Mouse (Mus musculus) limb, embryonic 12.5 days (tissue): Measurements from ENCODE around the gene Vmn1r117. TPM values are rescaled to one million over a fixed set of nuclear protein-coding genes. Genes with fewer than 3 reads are reported as not detected.
"Not testable (repeated sequence)": the region's sequence is repeated elsewhere in the genome, so short reads cannot be mapped to it uniquely, and the experiment has no call there.

Experiments used
- ATAC-seq: fragments of 200-750 bp; cut with Nextera tagmentation; 2 replicates; pipeline ENCODE4 v1.8.0; 2017; ENCODE audit warnings: low read depth, moderate TSS enrichment; ENCODE audit not compliant: insufficient number of reproducible peaks, insufficient read depth, low FRiP score, low TSS enrichment
- H3K27ac ChIP-seq: fragments of 300-500 bp; sonication (generic); 2 replicates; pipeline ENCODE4 v1.5.1; 2016; ENCODE audit warnings: mild to moderate bottlenecking, moderate library complexity
- H3K27me3 ChIP-seq: fragments of 300-500 bp; sonication (generic); 2 replicates; pipeline ENCODE4 v1.6.1; 2016; ENCODE audit warnings: mild to moderate bottlenecking, moderate library complexity
- H3K36me3 ChIP-seq: fragments of 300-500 bp; sonication (generic); 2 replicates; pipeline ENCODE4 v1.6.1; 2016; ENCODE audit warnings: mild to moderate bottlenecking, moderate library complexity
- H3K4me1 ChIP-seq: fragments of 300-500 bp; sonication (generic); replicated peaks from 2 replicates; pipeline ENCODE4 v1.6.1; 2016
- H3K4me2 ChIP-seq: fragments of 300-500 bp; sonication (generic); 2 replicates; pipeline ENCODE4 v1.6.1; 2016; ENCODE audit warnings: mild to moderate bottlenecking, moderate library complexity
- H3K4me3 ChIP-seq: fragments of 300-500 bp; sonication (generic); replicated peaks from 2 replicates; pipeline ENCODE4 v1.5.1; 2016; ENCODE audit warnings: mild to moderate bottlenecking
- H3K9ac ChIP-seq: fragments of 300-500 bp; sonication (generic); replicated peaks from 2 replicates; pipeline ENCODE4 v1.6.1; 2016; ENCODE audit warnings: mild to moderate bottlenecking, moderate library complexity
- H3K9me3 ChIP-seq: fragments of 300-500 bp; sonication (generic); 2 replicates; pipeline ENCODE4 v1.6.1; 2016; ENCODE audit warnings: mild to moderate bottlenecking, moderate library complexity
- WGBS: fragments of 180-500 bp; shearing (Covaris S2); methylation state at CpG from one replicate; pipeline ENCODE4 v1.1.7; 2016; 5-methylcytosine and 5-hydroxymethylcytosine counted together
- polyA plus RNA-seq: library from polyadenylated mRNA; unstranded; fragments of >200 nt; fragmentation: Nextera tagmentation; extraction: Ambion mirVana; gene quantifications from 2 replicates; pipeline ENCODE4 v1.2.1, GENCODE M21; 2016

Gene Vmn1r117
- not detected in 2 replicates for polyA plus RNA-seq

DNA sequence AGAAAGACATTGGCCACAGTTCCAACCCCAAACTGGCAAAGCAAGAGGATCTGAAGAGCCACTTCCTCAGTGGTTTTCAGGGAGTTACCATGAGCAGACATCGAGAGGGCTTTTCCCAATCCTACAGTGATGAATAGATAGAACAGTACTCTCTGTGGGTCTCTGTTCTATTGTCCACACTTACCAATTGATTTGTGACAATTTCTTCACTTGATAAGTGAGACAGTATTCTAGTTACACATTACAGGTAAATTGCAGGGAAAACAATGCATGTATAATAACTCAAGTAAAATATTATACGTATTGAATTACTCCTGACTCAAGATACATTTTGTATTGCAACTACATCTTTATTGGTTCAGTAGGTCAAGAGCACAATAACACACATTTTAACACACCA, at the start of gene Vmn1r117:
Gene Vmn1r117, minus strand, starts transcription at position 101 of the 400 bp plus-strand sequence.
- H3K36me3 ChIP-seq, H3K4me3 ChIP-seq, H3K4me2 ChIP-seq, H3K9me3 ChIP-seq, H3K9ac ChIP-seq, H3K4me1 ChIP-seq, H3K27me3 ChIP-seq, H3K27ac ChIP-seq, ATAC-seq: not testable (repeated sequence)
- WGBS: no CpG with 5 or more reads among the region's 2 CpGs

DNA sequence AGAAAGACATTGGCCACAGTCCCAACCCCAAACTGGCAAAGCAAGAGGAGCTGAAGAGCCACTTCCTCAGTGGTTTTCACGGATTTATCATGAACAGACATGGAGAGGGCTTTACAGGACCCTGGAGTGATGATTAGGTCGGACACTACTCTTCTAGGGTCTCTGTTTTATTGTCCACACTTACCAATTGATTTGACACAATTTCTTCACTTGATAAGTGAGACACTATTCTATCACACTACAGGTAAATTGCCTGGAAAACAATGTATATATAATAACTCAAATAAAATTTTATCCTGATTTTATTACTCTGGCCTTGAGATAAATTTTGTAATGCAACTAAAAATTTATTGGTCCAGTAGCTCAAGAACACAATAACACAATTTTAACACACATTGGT, 28.3 kb upstream of the Vmn1r117 start, which contains the start of gene Vmn1r118:
Gene Vmn1r118, minus strand, starts transcription at position 101 of the 400 bp plus-strand sequence.
- not testable (repeated sequence) for H3K4me2 ChIP-seq, H3K27me3 ChIP-seq, H3K4me3 ChIP-seq, H3K9me3 ChIP-seq, H3K9ac ChIP-seq, H3K27ac ChIP-seq, H3K36me3 ChIP-seq, H3K4me1 ChIP-seq, ATAC-seq
- no CpG with 5 or more reads among the region's 2 CpGs for WGBS

DNA sequence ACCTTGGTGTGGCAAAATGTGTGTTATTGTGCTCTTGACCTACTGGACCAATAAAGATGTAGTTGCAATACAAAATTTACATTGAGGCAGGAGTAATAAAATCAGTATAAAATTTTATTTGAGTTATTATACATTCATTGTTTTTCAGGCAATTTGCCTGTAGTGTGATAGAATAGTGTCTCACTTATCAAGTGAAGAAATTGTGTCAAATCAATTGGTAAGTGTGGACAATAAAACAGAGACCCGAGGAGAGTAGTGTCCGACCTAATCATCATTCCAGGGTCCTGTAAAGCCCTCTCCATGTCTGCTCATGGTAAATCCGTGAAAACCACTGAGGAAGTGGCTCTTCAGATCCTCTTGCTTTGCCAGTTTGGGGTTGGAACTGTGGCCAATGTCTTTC, 12.0 kb downstream of the Vmn1r117 start, which contains the start of gene Vmn1r116:
Gene Vmn1r116, plus strand, starts transcription at position 301 of the 400 bp plus-strand sequence.
- H3K4me2 ChIP-seq, H3K4me3 ChIP-seq, H3K9me3 ChIP-seq, H3K27ac ChIP-seq, H3K27me3 ChIP-seq, H3K9ac ChIP-seq, H3K36me3 ChIP-seq, H3K4me1 ChIP-seq, ATAC-seq: not testable (repeated sequence)
- 67% methylated on average over 3 of the region's 3 CpGs for WGBS

DNA sequence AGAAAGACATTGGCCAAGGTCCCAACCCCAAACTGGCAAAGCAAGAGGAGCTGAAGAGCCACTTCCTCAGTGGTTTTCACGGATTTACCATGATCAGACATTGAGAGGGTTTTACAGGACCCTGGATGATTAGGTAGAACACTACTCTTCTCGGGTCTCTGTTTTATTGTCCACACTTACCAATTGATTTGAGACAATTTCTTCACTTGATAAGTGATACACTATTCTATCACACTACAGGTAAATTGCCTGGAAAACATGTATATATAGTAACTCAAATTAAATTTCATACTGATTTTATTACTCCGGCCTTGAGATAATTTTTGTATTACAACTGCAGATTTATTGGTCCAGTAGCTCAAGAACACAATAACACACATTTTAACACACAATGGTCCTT, 39.0 kb downstream of the Vmn1r117 start, which contains the start of gene Vmn1r115:
Gene Vmn1r115, minus strand, starts transcription at position 101 of the 400 bp plus-strand sequence.
- H3K9me3 ChIP-seq, H3K36me3 ChIP-seq, H3K27me3 ChIP-seq, H3K9ac ChIP-seq, ATAC-seq, H3K4me3 ChIP-seq, H3K4me2 ChIP-seq, H3K4me1 ChIP-seq, H3K27ac ChIP-seq: not testable (repeated sequence)
- whole genome bisulfite sequencing: 100% methylated on average over 1 of the region's 3 CpGs

Other genes with a start within 250 kb of the Vmn1r117 start
- not detected in 2 replicates for gene Vmn1r107, start 215.2 kb downstream of the Vmn1r117 start, polyA plus RNA-seq
- not detected in 2 replicates for gene Vmn1r111, start 180.9 kb downstream of the Vmn1r117 start, polyA plus RNA-seq
- gene Gm10668, start 153.5 kb downstream of the Vmn1r117 start, polyA plus RNA-seq: not detected in 2 replicates
- not detected in 2 replicates for gene Vmn1r112, start 112.9 kb downstream of the Vmn1r117 start, polyA plus RNA-seq
- gene Vmn1r113, start 96.8 kb downstream of the Vmn1r117 start, polyA plus RNA-seq: not detected in 2 replicates
- gene Vmn1r114, start 71.9 kb downstream of the Vmn1r117 start, polyA plus RNA-seq: not detected in 2 replicates
- not detected in 2 replicates for gene Vmn1r115, start 39.1 kb downstream of the Vmn1r117 start, polyA plus RNA-seq
- gene Vmn1r116, start 11.9 kb downstream of the Vmn1r117 start, polyA plus RNA-seq: not detected in 2 replicates
- not detected in 2 replicates for gene Vmn1r118, start 28.2 kb upstream of the Vmn1r117 start, polyA plus RNA-seq
- gene Vmn1r119, start 128.3 kb upstream of the Vmn1r117 start, polyA plus RNA-seq: not detected in 2 replicates
- gene Vmn1r120, start 169.7 kb upstream of the Vmn1r117 start, polyA plus RNA-seq: not detected in 2 replicates
- not detected in 2 replicates for gene Vmn1r121, start 214.4 kb upstream of the Vmn1r117 start, polyA plus RNA-seq